Mouse (Mus musculus) megakaryocyte, embryonic 14.5 days (primary cell): ENCODE data around the gene Zfp536.

Source experiments
- FLI1 ChIP-seq: IDR thresholded peaks from 2 replicates; pipeline ENCODE4 v1.6.1; 2012; ENCODE audit warnings: low read length, inconsistent platforms, mixed read lengths
- GATA1 ChIP-seq: IDR thresholded peaks from 3 replicates; pipeline ENCODE4 v1.6.1; 2012; ENCODE audit warnings: mixed read lengths, low read length, inconsistent platforms, borderline replicate concordance

GRCm38 (mm10) chr7:37639740-37640397, 133.6 kb downstream of the Zfp536 start:
- TF ChIP-seq FLI1 (no peak), GATA1 (no peak)
